Mouse (Mus musculus) ES-Bruce4 (cell line): Measurements from ENCODE around the gene Olfml2a.

Experiments used
- CTCF ChIP-seq: IDR thresholded peaks from one replicate; pipeline ENCODE4 v1.8.1; 2011; ENCODE audit warnings: low read depth, low read length
- POLR2A ChIP-seq: IDR thresholded peaks from one replicate; pipeline ENCODE4 v1.8.1; 2011; ENCODE audit warnings: low read length; ENCODE audit not compliant: insufficient read depth

- TF ChIP-seq POLR2A (no peak), CTCF (no peak)
Measured at GRCm38 (mm10) chr2:38999381-38999780, 67.6 kb downstream of the Olfml2a start.
